ENCODE assay signal across 8 mouse cellular contexts in the genomic region with DNA sequence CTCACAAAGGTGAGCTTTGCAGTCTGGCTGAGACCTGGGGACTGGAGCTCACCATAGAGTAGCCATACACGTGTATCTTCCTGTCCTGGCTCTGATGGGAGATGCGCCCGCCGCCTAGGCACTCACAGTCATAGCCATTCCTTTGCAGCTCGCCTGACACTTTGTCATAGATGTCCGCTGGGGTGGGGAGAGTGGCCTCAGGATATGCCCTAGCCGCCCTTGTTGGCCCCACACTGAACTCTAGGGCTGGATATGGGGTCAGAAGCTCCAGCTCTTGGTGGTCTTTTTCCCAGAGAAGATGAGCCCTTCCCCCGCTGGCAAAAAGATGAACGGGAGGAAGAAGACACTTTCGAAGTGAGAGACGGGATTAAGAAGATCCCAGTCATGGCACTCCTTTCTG. TPM values are rescaled to one million over a fixed set of nuclear protein-coding genes. Genes with fewer than 3 reads are reported as not detected.
DNase-seq lines count a peak whose midpoint lies in the region; ATAC-seq and TF ChIP-seq lines count a peak whose summit lies in the region.

No protein-coding gene starts in this region.

- H3K4me1 ChIP-seq in heart, embryonic 15.5 days (replicated peaks), result peaks cover 52% of the 10 kb centered on the region
- peaks cover 4 to 24% of the 10 kb centered on the region in 2 experiments; a peak in 3 of 4 replicates for H3K4me1 ChIP-seq in CH12.LX (ENCODE audit: control insufficient read depth in 1 of 2, insufficient read depth in 2 of 2)
- peaks cover 47% of the 10 kb centered on the region for H3K4me1 ChIP-seq in embryonic facial prominence, embryonic 15.5 days
- peaks cover 38% of the 10 kb centered on the region for H3K4me1 ChIP-seq in liver, embryonic 11.5 days (replicated peaks; ENCODE audit: control insufficient read depth, insufficient read depth, low read length)

- peaks cover 7% of the 10 kb centered on the region; the same call in 1 of the 2 replicates for H3K36me3 ChIP-seq in heart, embryonic 15.5 days
- H3K36me3 ChIP-seq in CH12.LX (replicated peaks in 1 of 2; ENCODE audit: control insufficient read depth in 1 of 2, insufficient read depth in 1 of 2, low read length in 1 of 2), result peaks cover 24 to 72% of the 10 kb centered on the region in 2 experiments
- peaks cover 15% of the 10 kb centered on the region for H3K36me3 ChIP-seq in embryonic facial prominence, embryonic 15.5 days
- peaks cover 5% of the 10 kb centered on the region; the same call in 1 of the 2 replicates for H3K36me3 ChIP-seq in liver, embryonic 11.5 days (ENCODE audit: control insufficient read depth, insufficient read depth, low read length)

- DNase-seq in heart, adult 8-10 months (ENCODE audit: low spot score), result no peak
- no peak for DNase-seq in CH12.LX (ENCODE audit: extremely low read depth)
- DNase-seq in liver, embryonic 11.5 days (ENCODE audit: low spot score), result no peak
- no peak for DNase-seq in T-cell, adult 2 months (ENCODE audit: low spot score)
- no peak for DNase-seq in c-Kit-positive CD71-positive TER-119-positive erythroid progenitor cells, embryonic 14.5 days (ENCODE audit: low spot score)
- DNase-seq in cerebellum, adult 8-10 months, result no peak

- H3K27ac ChIP-seq in heart, embryonic 15.5 days, result peak overlapping the region; percentile 90
- no peak overlapping the region for H3K27ac ChIP-seq in CH12.LX (ENCODE audit: insufficient read depth, low read depth)
- H3K27ac ChIP-seq in embryonic facial prominence, embryonic 15.5 days (replicated peaks), result peak overlapping the region; percentile 95; the same call in 1 of the 2 replicates
- H3K27ac ChIP-seq in liver, embryonic 11.5 days (ENCODE audit: low read depth, low read length), result peak overlapping the region; percentile 75; the same call in 1 of the 2 replicates

- no peak for ATAC-seq in heart, embryonic 15.5 days (replicated peaks; ENCODE audit: insufficient number of reproducible peaks, insufficient read depth, low FRiP score, low read depth)
- ATAC-seq in embryonic facial prominence, embryonic 15.5 days (ENCODE audit: insufficient number of reproducible peaks, low FRiP score, low TSS enrichment, low read depth), result no peak
- ATAC-seq in liver, embryonic 11.5 days (replicated peaks; ENCODE audit: low FRiP score), result 0 out of 2 replicates have a peak, but pooled peaks have one; percentile 1

- TF ChIP-seq POLR2A in CH12.LX (IDR thresholded peaks at IDR 0.05; ENCODE audit: low read depth, low read length), result no peak

- H3K4me2 ChIP-seq in heart, embryonic 15.5 days, result peak overlapping the region; percentile 90
- peak overlapping the region; percentile 62 for H3K4me2 ChIP-seq in CH12.LX (ENCODE audit: insufficient read depth, low read depth, poor library complexity, severe bottlenecking)
- peak overlapping the region; percentile 90 for H3K4me2 ChIP-seq in embryonic facial prominence, embryonic 15.5 days (replicated peaks)
- peak overlapping the region; percentile 91 for H3K4me2 ChIP-seq in liver, embryonic 11.5 days

- TF ChIP-seq EP300 in CH12.LX (IDR thresholded peaks at IDR 0.05; ENCODE audit: low read length), result no peak

- 11% methylated on average over 11 of the region's 11 CpGs for WGBS in heart, embryonic 15.5 days
- 21% methylated on average over 11 of the region's 11 CpGs for WGBS in embryonic facial prominence, embryonic 15.5 days
- 17% methylated on average over 11 of the region's 11 CpGs for WGBS in liver, embryonic 11.5 days

- in situ Hi-C loops in CH12.LX (cut with MboI; ENCODE audit: low pct_ligation_motif_present, low pct_unique_long_range_greater_than_20kb, low sequenced_read_pairs), result no loop called here

- no peak for TF ChIP-seq CTCF in CH12.LX (conservative IDR thresholded peaks at IDR 0.05 in 1 of 2, IDR thresholded peaks at IDR 0.05 in 1 of 2; ENCODE audit: low read depth in 2 of 2, low read length in 2 of 2)

- H3K9me3 ChIP-seq in heart, embryonic 15.5 days (replicated peaks), result no peaks in the 10 kb centered on the region
- H3K9me3 ChIP-seq in CH12.LX (replicated peaks; ENCODE audit: low read length), result peaks cover 29% of the 10 kb centered on the region
- no peaks in the 10 kb centered on the region for H3K9me3 ChIP-seq in embryonic facial prominence, embryonic 15.5 days (replicated peaks)
- no peaks in the 10 kb centered on the region for H3K9me3 ChIP-seq in liver, embryonic 11.5 days (ENCODE audit: control insufficient read depth, low read length)

- peak overlapping the region; percentile 72 for H3K9ac ChIP-seq in heart, embryonic 15.5 days
- H3K9ac ChIP-seq in CH12.LX (ENCODE audit: insufficient read depth, low read depth), result peak overlapping the region; percentile 80; the same call in 1 of the 2 replicates
- H3K9ac ChIP-seq in embryonic facial prominence, embryonic 15.5 days, result peak overlapping the region; percentile 31
- peak overlapping the region; percentile 65 for H3K9ac ChIP-seq in liver, embryonic 11.5 days (ENCODE audit: low read depth, low read length)

- peaks cover 32% of the 10 kb centered on the region for H3K27me3 ChIP-seq in heart, embryonic 15.5 days
- no peaks in the 10 kb centered on the region for H3K27me3 ChIP-seq in CH12.LX (replicated peaks)
- H3K27me3 ChIP-seq in embryonic facial prominence, embryonic 15.5 days, result peaks cover 33% of the 10 kb centered on the region
- peaks cover 36% of the 10 kb centered on the region for H3K27me3 ChIP-seq in liver, embryonic 11.5 days (replicated peaks; ENCODE audit: control insufficient read depth, insufficient read depth, low read length)

- no peaks in the 10 kb centered on the region for H3K79me2 ChIP-seq in CH12.LX (replicated peaks; ENCODE audit: control insufficient read depth, extremely low read depth, insufficient read depth, poor library complexity, severe bottlenecking)

- TF ChIP-seq RAD21 in CH12.LX (IDR thresholded peaks at IDR 0.05; ENCODE audit: low read depth, low read length), result no peak

- dilution Hi-C loops in CH12.LX (cut with MboI; ENCODE audit: extremely low pct_ligation_motif_present, extremely low pct_unique_long_range_greater_than_20kb, low sequenced_read_pairs), result no loop called here

- peak overlapping the region; percentile 75 for H3K4me3 ChIP-seq in heart, embryonic 15.5 days
- H3K4me3 ChIP-seq in CH12.LX (replicated peaks in 1 of 3; ENCODE audit: low read depth in 2 of 3, low read length in 2 of 3, poor library complexity in 1 of 3), result peak overlapping the region; percentile 55 to 84 (median 67)
- H3K4me3 ChIP-seq in embryonic facial prominence, embryonic 15.5 days (replicated peaks), result peak overlapping the region; percentile 63
- peak overlapping the region; percentile 63 for H3K4me3 ChIP-seq in liver, embryonic 11.5 days (ENCODE audit: low read depth, low read length)

TF ChIP-seq in CH12.LX, 34 proteins besides CTCF, POLR2A, EP300 and RAD21 (continues in another document):
- TF ChIP-seq ZMIZ1 (IDR thresholded peaks at IDR 0.05; ENCODE audit: low read depth, low read length) (no peak; the same call in 1 of the 2 replicates), NELFE (IDR thresholded peaks at IDR 0.05; ENCODE audit: low read depth, low read length) (no peak), RCOR1 (conservative IDR thresholded peaks at IDR 0.05; ENCODE audit: low read depth, low read length) (no peak), ETS1 (conservative IDR thresholded peaks at IDR 0.05; ENCODE audit: low read depth, low read length) (no peak)

RNA-seq across cellular contexts. Expression of a gene that starts 0.5 kb away (rescaled TPM):
- polyA plus RNA-seq in heart, embryonic 15.5 days (2015; fragmentation: Nextera tagmentation; extraction: Ambion mirVana), result 3.4 and 9.8 TPM in 2 replicates
- 1 to 10 TPM; 1.1 to 2.2 (median 1.5) TPM for total RNA-seq in heart, adult 8-10 months (2022)
- total RNA-seq in CH12.LX (2012; rRNA removed) (29.2 and 34.9 TPM in 2 replicates), CH12.LX (2014; rRNA removed) (0.65 and 4.4 TPM in 2 replicates)
- 4.9 and 11.5 TPM in 2 replicates for polyA plus RNA-seq in CH12.LX (2012; ENCODE audit: insufficient read length, low read depth)
- 3.3 and 4.9 TPM in 2 replicates for polyA plus RNA-seq in embryonic facial prominence, embryonic 15.5 days (2015; fragmentation: Nextera tagmentation; extraction: Ambion mirVana)
- polyA plus RNA-seq in liver, embryonic 11.5 days (2014; fragmentation: Nextera tagmentation; extraction: Ambion mirVana), result 1.3 and 1.8 TPM in 2 replicates

RNA-seq across cellular contexts. Expression of a gene that starts 0.9 kb away (rescaled TPM):
- 171 and 175 TPM in 2 replicates for polyA plus RNA-seq in heart, embryonic 15.5 days (2015; fragmentation: Nextera tagmentation; extraction: Ambion mirVana)
- 10 to 100 TPM; 58.2 to 72.2 (median 65.4) TPM for total RNA-seq in heart, adult 8-10 months (2022)
- total RNA-seq in CH12.LX (2012; rRNA removed) (46.6 and 47.2 TPM in 2 replicates), CH12.LX (2014; rRNA removed) (32.6 and 37.9 TPM in 2 replicates)
- polyA plus RNA-seq in CH12.LX (2012; ENCODE audit: insufficient read length, low read depth), result 66.9 and 69.7 TPM in 2 replicates
- 147 and 157 TPM in 2 replicates for polyA plus RNA-seq in embryonic facial prominence, embryonic 15.5 days (2015; fragmentation: Nextera tagmentation; extraction: Ambion mirVana)
- polyA plus RNA-seq in liver, embryonic 11.5 days (2014; fragmentation: Nextera tagmentation; extraction: Ambion mirVana), result 112 and 116 TPM in 2 replicates

RNA-seq across cellular contexts. Expression of a gene that starts 7.4 kb away (rescaled TPM):
- polyA plus RNA-seq in heart, embryonic 15.5 days (2015; fragmentation: Nextera tagmentation; extraction: Ambion mirVana), result 0.22 and 0.30 TPM in 2 replicates
- under 1 TPM; 0.09 to 0.38 (median 0.25) TPM for total RNA-seq in heart, adult 8-10 months (2022)
- total RNA-seq in CH12.LX (2012; rRNA removed), result 0.97 and 1.4 TPM in 2 replicates
- 0.23 and 0.31 TPM in 2 replicates for total RNA-seq in CH12.LX (2014; rRNA removed)
- polyA plus RNA-seq in CH12.LX (2012; ENCODE audit: insufficient read length, low read depth), result 0.93 and 1.4 TPM in 2 replicates
- polyA plus RNA-seq in embryonic facial prominence, embryonic 15.5 days (2015; fragmentation: Nextera tagmentation; extraction: Ambion mirVana), result 0.60 and 0.63 TPM in 2 replicates
- polyA plus RNA-seq in liver, embryonic 11.5 days (2014; fragmentation: Nextera tagmentation; extraction: Ambion mirVana), result 0.21 TPM in 1 of 2 replicates, not detected in the other

RNA-seq across cellular contexts. Expression of a gene that starts 16.5 kb away (rescaled TPM):
- polyA plus RNA-seq in heart, embryonic 15.5 days (2015; fragmentation: Nextera tagmentation; extraction: Ambion mirVana), result 276 and 289 TPM in 2 replicates
- 100 to 1,000 TPM; 156 to 257 (median 210) TPM for total RNA-seq in heart, adult 8-10 months (2022)
- 215 and 223 TPM in 2 replicates for total RNA-seq in CH12.LX (2012; rRNA removed)
- 187 and 188 TPM in 2 replicates for total RNA-seq in CH12.LX (2014; rRNA removed)
- 202 and 275 TPM in 2 replicates for polyA plus RNA-seq in CH12.LX (2012; ENCODE audit: insufficient read length, low read depth)
- 355 and 373 TPM in 2 replicates for polyA plus RNA-seq in embryonic facial prominence, embryonic 15.5 days (2015; fragmentation: Nextera tagmentation; extraction: Ambion mirVana)
- polyA plus RNA-seq in liver, embryonic 11.5 days (2014; fragmentation: Nextera tagmentation; extraction: Ambion mirVana), result 367 and 380 TPM in 2 replicates

RNA-seq across cellular contexts. Expression of a gene that starts 27.4 kb away (rescaled TPM):
- 18.4 and 25.2 TPM in 2 replicates for polyA plus RNA-seq in heart, embryonic 15.5 days (2015; fragmentation: Nextera tagmentation; extraction: Ambion mirVana)
- 10 to 100 TPM; 11.8 to 16.3 (median 13.8) TPM for total RNA-seq in heart, adult 8-10 months (2022)
- total RNA-seq in CH12.LX (2012; rRNA removed) (25.1 and 27.7 TPM in 2 replicates), CH12.LX (2014; rRNA removed) (17.9 and 19.3 TPM in 2 replicates)
- polyA plus RNA-seq in CH12.LX (2012; ENCODE audit: insufficient read length, low read depth), result 26.3 and 26.4 TPM in 2 replicates
- 34.8 and 36.2 TPM in 2 replicates for polyA plus RNA-seq in embryonic facial prominence, embryonic 15.5 days (2015; fragmentation: Nextera tagmentation; extraction: Ambion mirVana)
- polyA plus RNA-seq in liver, embryonic 11.5 days (2014; fragmentation: Nextera tagmentation; extraction: Ambion mirVana), result 28.0 and 31.0 TPM in 2 replicates
